Comparison of ENCODE assay signal across 11 mouse cellular contexts in genomic region chr7:13302780-13303179, GRCm38 (mm10). TPM values are rescaled to one million over a fixed set of nuclear protein-coding genes. Genes with fewer than 3 reads are reported as not detected.
DNase-seq lines count a peak whose midpoint lies in the region; ATAC-seq and TF ChIP-seq lines count a peak whose summit lies in the region.
"Had no signal": no experiment of that assay in that cellular context is flagged by ENCODE, and none has a peak within 500 bp of the region (broad histone marks: within the 10 kb centered on the region; RNA-seq: fewer than 3 reads in every experiment).

No protein-coding gene starts in this region.

- H3K4me3 ChIP-seq in left cerebral cortex, adult 2 months = no peak overlapping the region

- peak; percentile 97 for ATAC-seq in inflammation-experienced regulatory T-cells, adult 6 months

- no peaks in the 10 kb centered on the region; the same call in 1 of the 2 replicates for H3K36me3 ChIP-seq in splenic B cell, adult 2 months (ENCODE audit: control insufficient read depth, insufficient read depth, low read length, poor library complexity, severe bottlenecking)

- no peak for TF ChIP-seq CTCF in left cerebral cortex, adult 2 months (IDR thresholded peaks at IDR 0.05)

- peak; percentile 23 for DNase-seq in layer of hippocampus, adult 9-11 months
- no peak for DNase-seq in layer of hippocampus, adult 9-10 months (ENCODE audit: low spot score)
- DNase-seq in CD4-positive, CD25-positive, alpha-beta regulatory T cell, adult 2 months (ENCODE audit: low read depth, low spot score) = peak; percentile 74
- peak; percentile 60 for DNase-seq in splenic B cell, adult 2 months (ENCODE audit: low read depth, low spot score)
- no peak for DNase-seq in gastrocnemius, postnatal 36 days
- no peak for DNase-seq in left cerebral cortex, postnatal 25 days (ENCODE audit: low spot score in 2 of 2)
- DNase-seq in left cerebral cortex, adult 2 months (ENCODE audit: extremely low spot score in 1 of 2, low spot score in 2 of 2) = no peak
- DNase-seq: adrenal gland, adult 2 months; cerebellum, adult 9-10 months had no signal

- no peaks in the 10 kb centered on the region for H3K27me3 ChIP-seq in splenic B cell, adult 2 months (ENCODE audit: control insufficient read depth, insufficient read depth, low read length, poor library complexity, severe bottlenecking)

- intact Hi-C loops in gastrocnemius, postnatal 36 days (cut with DNase I) = no loop called here
- intact Hi-C loops in left cerebral cortex, postnatal 25 days (cut with DNase I) = no loop called here
- intact Hi-C loops in left cerebral cortex, adult 2 months (cut with DNase I) = no loop called here

- no peak overlapping the region for H3K27ac ChIP-seq in left cerebral cortex, adult 2 months
- H3K27ac ChIP-seq: macrophage had no signal

RNA-seq across cellular contexts. Expression of gene Pla2g4c, which starts 21.7 kb away (rescaled TPM):
- 1 to 10 TPM in 1 of 3 experiments, under 1 TPM in 2; 0.39 to 1.0 (median 0.41) TPM for polyA plus RNA-seq in inflammation-experienced regulatory T-cells, adult 6 months (2017; shearing (Covaris generic))
- total RNA-seq in gastrocnemius, postnatal 36 days (2021) = under 1 TPM; 0.08 to 0.12 TPM
- under 1 TPM; 0.16 to 0.37 TPM for total RNA-seq in left cerebral cortex, postnatal 25 days (2021)
- under 1 TPM in 1 of 2 experiments, not detected in 1; 0.79 TPM for total RNA-seq in left cerebral cortex, adult 2 months (2021)
- polyA plus RNA-seq: macrophage had no signal

RNA-seq across cellular contexts. Expression of gene Zswim9, which starts 24.3 kb away (rescaled TPM):
- 1 to 10 TPM; 1.7 to 2.5 (median 2.2) TPM for polyA plus RNA-seq in inflammation-experienced regulatory T-cells, adult 6 months (2017; shearing (Covaris generic))
- 1 to 10 TPM; 9.0 to 9.8 TPM for total RNA-seq in gastrocnemius, postnatal 36 days (2021)
- 10 to 100 TPM; 14.0 to 15.5 TPM for total RNA-seq in left cerebral cortex, postnatal 25 days (2021)
- total RNA-seq in left cerebral cortex, adult 2 months (2021) = 10 to 100 TPM; 15.7 to 16.5 TPM

RNA-seq across cellular contexts. Expression of gene Lig1, which starts 25.7 kb away (rescaled TPM):
- polyA plus RNA-seq in inflammation-experienced regulatory T-cells, adult 6 months (2017; shearing (Covaris generic)) = 10 to 100 TPM; 24.1 to 85.4 (median 33.4) TPM
- 1 to 10 TPM; 1.6 to 1.7 TPM for total RNA-seq in gastrocnemius, postnatal 36 days (2021)
- total RNA-seq in left cerebral cortex, postnatal 25 days (2021) = 1 to 10 TPM; 7.6 to 7.9 TPM
- total RNA-seq in left cerebral cortex, adult 2 months (2021) = 1 to 10 TPM; 7.7 to 9.9 TPM

Comparison
In these comparisons a context has a peak if more than half of its experiments do, and no peak if none do; other contexts are left out.
1. DNase-seq: peak in layer of hippocampus, adult 9-11 months (single experiment), CD4-positive, CD25-positive, alpha-beta regulatory T cell, adult 2 months (single experiment) and splenic B cell, adult 2 months (single experiment); none in layer of hippocampus, adult 9-10 months (single experiment), gastrocnemius, postnatal 36 days (0 of 2), left cerebral cortex, postnatal 25 days (0 of 2) and left cerebral cortex, adult 2 months (0 of 2).